Mouse (Mus musculus) embryonic facial prominence, embryonic 12.5 days (tissue): Measurements from ENCODE around the gene Zdhhc22. TPM values are rescaled to one million over a fixed set of nuclear protein-coding genes. Genes with fewer than 3 reads are reported as not detected.
A peak's percentile ranks its signal among the peaks of the same experiment; 100 is the strongest.

Experiments used
- ATAC-seq: fragments of 200-750 bp; cut with Nextera tagmentation; 2 replicates; pipeline ENCODE4 v1.8.0; 2017; ENCODE audit not compliant: insufficient number of reproducible peaks, insufficient read depth, low FRiP score, low TSS enrichment
- H3K27ac ChIP-seq: fragments of 300-500 bp; sonication (generic); 2 replicates; pipeline ENCODE4 v1.5.1; 2016; ENCODE audit warnings: mild to moderate bottlenecking
- H3K27me3 ChIP-seq: fragments of 300-500 bp; sonication (generic); 2 replicates; pipeline ENCODE4 v1.6.1; 2016; ENCODE audit warnings: mild to moderate bottlenecking, moderate library complexity
- H3K36me3 ChIP-seq: fragments of 300-500 bp; sonication (generic); 2 replicates; pipeline ENCODE4 v1.6.1; 2016; ENCODE audit warnings: mild to moderate bottlenecking
- H3K4me1 ChIP-seq: fragments of 300-500 bp; sonication (generic); 2 replicates; pipeline ENCODE4 v1.6.1; 2016
- H3K4me2 ChIP-seq: fragments of 300-500 bp; sonication (generic); replicated peaks from 2 replicates; pipeline ENCODE4 v1.6.1; 2016; ENCODE audit warnings: mild to moderate bottlenecking, moderate library complexity
- H3K4me3 ChIP-seq: fragments of 300-500 bp; sonication (generic); 2 replicates; pipeline ENCODE4 v1.5.1; 2016; ENCODE audit warnings: mild to moderate bottlenecking
- H3K9ac ChIP-seq: fragments of 300-500 bp; sonication (generic); 2 replicates; pipeline ENCODE4 v1.6.1; 2016; ENCODE audit warnings: mild to moderate bottlenecking, moderate library complexity
- H3K9me3 ChIP-seq: fragments of 300-500 bp; sonication (generic); 2 replicates; pipeline ENCODE4 v1.6.1; 2016; ENCODE audit warnings: mild to moderate bottlenecking, moderate library complexity
- WGBS: fragments of 180-500 bp; shearing (Covaris S2); methylation state at CpG from one replicate; pipeline ENCODE4 v1.1.7; 2016; 5-methylcytosine and 5-hydroxymethylcytosine counted together
- polyA plus RNA-seq: library from polyadenylated mRNA; unstranded; fragments of >200 nt; fragmentation: Nextera tagmentation; extraction: Ambion mirVana; gene quantifications from 2 replicates; pipeline ENCODE4 v1.2.1, GENCODE M21; 2016

The Zdhhc22 gene
- polyA plus RNA-seq, 1 experiment from 2014 or later: 3.2 TPM

- H3K27ac ChIP-seq: no peak overlapping the region
- H3K9me3 ChIP-seq: no peaks in the 10 kb centered on the region; the same call in 1 of the 2 replicates
- H3K4me3 ChIP-seq: no peak overlapping the region
- ATAC-seq: no peak; the same call in 1 of the 2 replicates
- peaks cover 35% of the 10 kb centered on the region for H3K27me3 ChIP-seq
- H3K4me2 ChIP-seq: no peak overlapping the region
- peaks cover 12% of the 10 kb centered on the region; the same call in 1 of the 2 replicates for H3K4me1 ChIP-seq
- H3K36me3 ChIP-seq: no peaks in the 10 kb centered on the region
- no peak overlapping the region for H3K9ac ChIP-seq
- 36% methylated on average over 4 of the region's 4 CpGs for WGBS
Observed at GRCm38 (mm10) chr12:86994166-86994565, 3.9 kb upstream of the Zdhhc22 start.

- ATAC-seq: no peak
- WGBS: 38% methylated on average over 2 of the region's 2 CpGs
- H3K27me3 ChIP-seq: peaks cover 66% of the 10 kb centered on the region
- no peak overlapping the region; the same call in 1 of the 2 replicates for H3K4me3 ChIP-seq
- H3K36me3 ChIP-seq: no peaks in the 10 kb centered on the region
- H3K4me2 ChIP-seq: peak overlapping the region; percentile 50
- H3K27ac ChIP-seq: no peak overlapping the region
- H3K9me3 ChIP-seq: no peaks in the 10 kb centered on the region
- no peak overlapping the region for H3K9ac ChIP-seq
- H3K4me1 ChIP-seq: peaks cover 12% of the 10 kb centered on the region; the same call in 1 of the 2 replicates
Observed at GRCm38 (mm10) chr12:86990755-86991110, 503 bp upstream of the Zdhhc22 start.

- H3K9ac ChIP-seq: no peak overlapping the region
- H3K27ac ChIP-seq: no peak overlapping the region
- H3K4me2 ChIP-seq: no peak overlapping the region
- H3K9me3 ChIP-seq: no peaks in the 10 kb centered on the region
- H3K27me3 ChIP-seq: peaks cover 67% of the 10 kb centered on the region
- ATAC-seq: no peak
- H3K4me3 ChIP-seq: no peak overlapping the region
- WGBS: 7% methylated on average over 15 of the region's 15 CpGs
- H3K4me1 ChIP-seq: peaks cover 12% of the 10 kb centered on the region; the same call in 1 of the 2 replicates
- no peaks in the 10 kb centered on the region for H3K36me3 ChIP-seq
Observed at GRCm38 (mm10) chr12:86989378-86989777, 852 bp downstream of the Zdhhc22 start.

GRCm38 (mm10) chr12:86988227-86988626, 2.0 kb downstream of the Zdhhc22 start:
- Histone ChIP-seq H3K4me1 (peaks cover 12% of the 10 kb centered on the region; the same call in 1 of the 2 replicates), H3K4me3 (no peak overlapping the region), H3K9ac (no peak overlapping the region), H3K4me2 (no peak overlapping the region), H3K9me3 (no peaks in the 10 kb centered on the region), H3K27me3 (peaks cover 78% of the 10 kb centered on the region), H3K36me3 (no peaks in the 10 kb centered on the region), H3K27ac (no peak overlapping the region)
- WGBS: 46% methylated on average over 16 of the region's 16 CpGs
- ATAC-seq: no peak

- no peak for ATAC-seq
Observed at GRCm38 (mm10) chr12:86986562-86986961, 3.7 kb downstream of the Zdhhc22 start.

GRCm38 (mm10) chr12:86984194-86984555, 6.1 kb downstream of the Zdhhc22 start:
- 8% methylated on average over 6 of the region's 6 CpGs for WGBS
- Histone ChIP-seq H3K9me3 (no peaks in the 10 kb centered on the region), H3K4me2 (no peak overlapping the region), H3K9ac (no peak overlapping the region), H3K27me3 (peaks cover 65% of the 10 kb centered on the region), H3K36me3 (no peaks in the 10 kb centered on the region), H3K4me3 (no peak overlapping the region), H3K27ac (no peak overlapping the region), H3K4me1 (no peaks in the 10 kb centered on the region)
- no peak for ATAC-seq

More at GRCm38 (mm10) chr12:86986562-86986961, 3.7 kb downstream of the Zdhhc22 start:
- Histone ChIP-seq H3K4me2 (no peak overlapping the region), H3K9me3 (no peaks in the 10 kb centered on the region), H3K27me3 (peaks cover 77% of the 10 kb centered on the region), H3K4me3 (no peak overlapping the region), H3K9ac (no peak overlapping the region), H3K36me3 (no peaks in the 10 kb centered on the region), H3K4me1 (peaks cover 12% of the 10 kb centered on the region; the same call in 1 of the 2 replicates), H3K27ac (no peak overlapping the region)
- 70% methylated on average over 4 of the region's 4 CpGs for WGBS

GRCm38 (mm10) chr12:86983470-86984193, 6.6 kb downstream of the Zdhhc22 start:
- peaks cover 64% of the 10 kb centered on the region for H3K27me3 ChIP-seq
- peak; percentile 56; the same call in 1 of the 2 replicates for ATAC-seq
- H3K36me3 ChIP-seq: no peaks in the 10 kb centered on the region
- no peaks in the 10 kb centered on the region for H3K4me1 ChIP-seq
- H3K4me2 ChIP-seq: peak overlapping the region; percentile 30; the same call in 1 of the 2 replicates
- 2% methylated on average over 25 of the region's 28 CpGs for WGBS
- no peak overlapping the region for H3K9ac ChIP-seq
- no peak overlapping the region for H3K27ac ChIP-seq
- no peaks in the 10 kb centered on the region for H3K9me3 ChIP-seq
- no peak overlapping the region for H3K4me3 ChIP-seq

GRCm38 (mm10) chr12:86981180-86981579, 9.1 kb downstream of the Zdhhc22 start:
- H3K36me3 ChIP-seq: no peaks in the 10 kb centered on the region
- no peak overlapping the region for H3K9ac ChIP-seq
- no peak overlapping the region for H3K4me3 ChIP-seq
- H3K27ac ChIP-seq: no peak overlapping the region
- peaks cover 6% of the 10 kb centered on the region; the same call in 1 of the 2 replicates for H3K4me1 ChIP-seq
- H3K4me2 ChIP-seq: no peak overlapping the region
- no peak for ATAC-seq
- WGBS: 31% methylated on average over 9 of the region's 9 CpGs
- peaks cover 56% of the 10 kb centered on the region for H3K27me3 ChIP-seq
- no peaks in the 10 kb centered on the region for H3K9me3 ChIP-seq

- H3K36me3 ChIP-seq: no peaks in the 10 kb centered on the region
- no peak overlapping the region for H3K9ac ChIP-seq
- 30% methylated on average over 15 of the region's 15 CpGs for WGBS
- H3K9me3 ChIP-seq: no peaks in the 10 kb centered on the region
- H3K4me2 ChIP-seq: no peak overlapping the region
- H3K27me3 ChIP-seq: peaks cover 38% of the 10 kb centered on the region
- ATAC-seq: no peak
- H3K27ac ChIP-seq: no peak overlapping the region
- no peak overlapping the region for H3K4me3 ChIP-seq
- H3K4me1 ChIP-seq: peaks cover 28% of the 10 kb centered on the region
Observed at GRCm38 (mm10) chr12:86977833-86978232, 12.4 kb downstream of the Zdhhc22 start.

- Histone ChIP-seq H3K27me3 (peaks cover 31% of the 10 kb centered on the region; the same call in 1 of the 2 replicates), H3K4me2 (no peak overlapping the region), H3K9me3 (no peaks in the 10 kb centered on the region), H3K9ac (no peak overlapping the region), H3K4me1 (peaks cover 29% of the 10 kb centered on the region), H3K36me3 (no peaks in the 10 kb centered on the region), H3K4me3 (no peak overlapping the region), H3K27ac (no peak overlapping the region)
- 52% methylated on average over 6 of the region's 6 CpGs for WGBS
- no peak for ATAC-seq
Observed at GRCm38 (mm10) chr12:86976511-86977168, 13.6 kb downstream of the Zdhhc22 start.

- H3K27ac ChIP-seq: no peak overlapping the region
- H3K4me1 ChIP-seq: peaks cover 29% of the 10 kb centered on the region
- H3K27me3 ChIP-seq: peaks cover 25% of the 10 kb centered on the region; the same call in 1 of the 2 replicates
- ATAC-seq: no peak
- 53% methylated on average over 10 of the region's 10 CpGs for WGBS
- no peak overlapping the region for H3K9ac ChIP-seq
- H3K36me3 ChIP-seq: no peaks in the 10 kb centered on the region
- H3K9me3 ChIP-seq: no peaks in the 10 kb centered on the region
- H3K4me2 ChIP-seq: no peak overlapping the region
- H3K4me3 ChIP-seq: no peak overlapping the region
Observed at GRCm38 (mm10) chr12:86975761-86976160, 14.5 kb downstream of the Zdhhc22 start.
